In genomic region chr9:4795075-4795474, GRCm38 (mm10) we compare ENCODE assay signal across 9 mouse cellular contexts. TPM values are rescaled to one million over a fixed set of nuclear protein-coding genes. Genes with fewer than 3 reads are reported as not detected.
DNase-seq lines count a peak whose midpoint lies in the region; ATAC-seq lines count a peak whose summit lies in the region.
"Had no signal": no experiment of that assay in that cellular context is flagged by ENCODE, and none has a peak within 500 bp of the region (broad histone marks: within the 10 kb centered on the region; RNA-seq: fewer than 3 reads in every experiment).

No protein-coding gene starts in this region.

- no peak overlapping the region for H3K27ac ChIP-seq in heart, embryonic 16.5 days (ENCODE audit: low read length)
- H3K27ac ChIP-seq in embryonic facial prominence, embryonic 12.5 days, result no peak overlapping the region
- peak overlapping the region; percentile 57; the same call in 1 of the 2 replicates for H3K27ac ChIP-seq in stomach, embryonic 15.5 days

- no peaks in the 10 kb centered on the region for H3K9me3 ChIP-seq in heart, embryonic 16.5 days (replicated peaks; ENCODE audit: control insufficient read depth, low read length)
- no peaks in the 10 kb centered on the region for H3K9me3 ChIP-seq in embryonic facial prominence, embryonic 12.5 days
- no peaks in the 10 kb centered on the region for H3K9me3 ChIP-seq in stomach, embryonic 15.5 days
- H3K9me3 ChIP-seq: megakaryocyte, embryonic 14.5 days had no signal

- intact Hi-C loops in gastrocnemius, postnatal 14 days (cut with DNase I; ENCODE audit: low total_unique reads), result no loop called here

- WGBS in heart, embryonic 16.5 days, result 5% methylated on average over 6 of the region's 6 CpGs
- WGBS in embryonic facial prominence, embryonic 12.5 days, result under 1% methylated on average over 6 of the region's 6 CpGs
- 2% methylated on average over 5 of the region's 6 CpGs for WGBS in stomach, embryonic 15.5 days

- DNase-seq in heart, adult 18-20 months, result no peak
- peak; percentile 56 for DNase-seq in Muller cell, postnatal 12 days (ENCODE audit: inconsistent ontology term)
- peak; percentile 9 to 23 for DNase-seq in layer of hippocampus, postnatal 25 days (ENCODE audit: extremely low spot score in 1 of 2, low spot score in 1 of 2)
- DNase-seq in adrenal gland, postnatal 4 days (ENCODE audit: low spot score in 2 of 2), result no peak
- no peak for DNase-seq in gastrocnemius, postnatal 14 days

- peaks cover 2% of the 10 kb centered on the region; the same call in 1 of the 2 replicates for H3K27me3 ChIP-seq in heart, embryonic 16.5 days (ENCODE audit: control insufficient read depth, insufficient read depth, low read length)
- no peaks in the 10 kb centered on the region for H3K27me3 ChIP-seq in embryonic facial prominence, embryonic 12.5 days
- H3K27me3 ChIP-seq in stomach, embryonic 15.5 days (replicated peaks), result no peaks in the 10 kb centered on the region

- ATAC-seq in heart, embryonic 16.5 days (replicated peaks; ENCODE audit: extremely low read depth, insufficient read depth, low FRiP score), result no peak
- ATAC-seq in embryonic facial prominence, embryonic 12.5 days (ENCODE audit: insufficient number of reproducible peaks, insufficient read depth, low FRiP score, low TSS enrichment), result no peak
- no peak for ATAC-seq in stomach, embryonic 15.5 days (ENCODE audit: insufficient read depth, low FRiP score, low read depth)

- peaks cover 2% of the 10 kb centered on the region; the same call in 1 of the 2 replicates for H3K4me1 ChIP-seq in heart, embryonic 16.5 days (ENCODE audit: control insufficient read depth, insufficient read depth, low read length)
- H3K4me1 ChIP-seq in embryonic facial prominence, embryonic 12.5 days, result no peaks in the 10 kb centered on the region
- H3K4me1 ChIP-seq in stomach, embryonic 15.5 days, result no peaks in the 10 kb centered on the region

- H3K36me3 ChIP-seq in heart, embryonic 16.5 days (ENCODE audit: control insufficient read depth, insufficient read depth), result no peaks in the 10 kb centered on the region
- H3K36me3 ChIP-seq in embryonic facial prominence, embryonic 12.5 days, result no peaks in the 10 kb centered on the region
- H3K36me3 ChIP-seq in stomach, embryonic 15.5 days, result no peaks in the 10 kb centered on the region

- H3K4me3 ChIP-seq in heart, embryonic 16.5 days (ENCODE audit: low read length), result peak overlapping the region; percentile 59; the same call in 1 of the 2 replicates
- H3K4me3 ChIP-seq in embryonic facial prominence, embryonic 12.5 days, result peak overlapping the region; percentile 55
- H3K4me3 ChIP-seq in stomach, embryonic 15.5 days (replicated peaks), result peak overlapping the region; percentile 57

- H3K4me2 ChIP-seq in heart, embryonic 16.5 days (ENCODE audit: low read depth, low read length), result peak overlapping the region; percentile 94
- peak overlapping the region; percentile 81 for H3K4me2 ChIP-seq in embryonic facial prominence, embryonic 12.5 days (replicated peaks)
- H3K4me2 ChIP-seq in stomach, embryonic 15.5 days, result peak overlapping the region; percentile 89

- no peak overlapping the region for H3K9ac ChIP-seq in heart, embryonic 16.5 days (ENCODE audit: low read length)
- peak overlapping the region; percentile 61 for H3K9ac ChIP-seq in embryonic facial prominence, embryonic 12.5 days
- no peak overlapping the region for H3K9ac ChIP-seq in stomach, embryonic 15.5 days

RNA-seq across cellular contexts. Expression of gene Gria4, which starts 1.0 kb away (rescaled TPM):
- 0.35 and 0.38 TPM in 2 replicates for polyA plus RNA-seq in heart, embryonic 16.5 days (2015; fragmentation: Nextera tagmentation; extraction: Ambion mirVana)
- not detected for total RNA-seq in heart, adult 18-20 months (2021)
- polyA plus RNA-seq in embryonic facial prominence, embryonic 12.5 days (2016; fragmentation: Nextera tagmentation; extraction: Ambion mirVana), result 2.7 and 2.9 TPM in 2 replicates
- total RNA-seq in layer of hippocampus, postnatal 25 days (2021), result 10 to 100 TPM; 54.1 to 55.1 TPM
- 4.6 and 4.9 TPM in 2 replicates for polyA plus RNA-seq in stomach, embryonic 15.5 days (2015; fragmentation: Nextera tagmentation; extraction: Ambion mirVana)
- total RNA-seq in adrenal gland, postnatal 4 days (2021), result 10 to 100 TPM in 1 of 2 experiments, 1 to 10 TPM in 1; 6.8 to 10.6 TPM
- under 1 TPM; 0.09 to 0.21 TPM for total RNA-seq in gastrocnemius, postnatal 14 days (2021)

Comparison
In these comparisons a context has a peak if more than half of its experiments do, and no peak if none do; other contexts are left out.
1. DNase-seq: peak in Muller cell, postnatal 12 days (single experiment) and layer of hippocampus, postnatal 25 days (2 of 2); none in heart, adult 18-20 months (0 of 2), adrenal gland, postnatal 4 days (0 of 2) and gastrocnemius, postnatal 14 days (single experiment).
2. RNA of gene Gria4, which starts 1.0 kb away (total RNA-seq): 54.1 to 55.1 TPM in layer of hippocampus, postnatal 25 days and 6.8 to 10.6 TPM in adrenal gland, postnatal 4 days; 0.09 to 0.21 TPM in gastrocnemius, postnatal 14 days and not detected in heart, adult 18-20 months; every median in the first group is over 4 times any median in the second.
3. Peak in every context shown above with its lines, with median percentiles within 50 percentile points of each other: H3K4me2 ChIP-seq and H3K4me3 ChIP-seq.